Mouse (Mus musculus): Measurements from ENCODE around the gene Calhm5. TPM values are rescaled to one million over a fixed set of nuclear protein-coding genes. Genes with fewer than 3 reads are reported as not detected.

Gene Calhm5
- polyA plus RNA-seq, 1 experiment from 2014 or later = 2.4 TPM

GRCm38 (mm10) chr10:34128391-34128790 is 32.1 kb upstream of the Calhm5 start:
- DNase-seq (ENCODE audit: low spot score) (no peak), ATAC-seq (ENCODE audit: low FRiP score, low TSS enrichment) (no peak)
- Histone ChIP-seq H3K9me3 (ENCODE audit: control insufficient read depth, low read length) (no peaks in the 10 kb centered on the region), H3K36me3 (ENCODE audit: control insufficient read depth, insufficient read depth, low read length) (no peaks in the 10 kb centered on the region), H3K9ac (ENCODE audit: low read length) (no peak overlapping the region), H3K27ac (replicated peaks) (no peak overlapping the region), H3K4me2 (replicated peaks; ENCODE audit: low read depth) (peak overlapping the region; percentile 8; the same call in 1 of the 2 replicates), H3K4me3 (ENCODE audit: low read depth, low read length) (no peak overlapping the region), H3K27me3 (ENCODE audit: control insufficient read depth, insufficient read depth, low read length) (no peaks in the 10 kb centered on the region), H3K4me1 (replicated peaks; ENCODE audit: control insufficient read depth, insufficient read depth) (no peaks in the 10 kb centered on the region)
- no peak for TF ChIP-seq EP300 (optimal IDR thresholded peaks at IDR 0.05)
- no peak for TF ChIP-seq CTCF (IDR thresholded peaks at IDR 0.05; ENCODE audit: low read depth)
- WGBS = 62% methylated on average over 6 of the region's 6 CpGs

GRCm38 (mm10) chr10:34127392-34128378 is 31.4 kb upstream of the Calhm5 start, which contains the start of gene Calhm6:
Gene Calhm6 (minus strand): TSS chr10:34127984.
- peak within 1 kb of the TSS; percentile 53 for H3K9ac ChIP-seq (ENCODE audit: low read length)
- ATAC-seq (ENCODE audit: low FRiP score, low TSS enrichment) = peak; percentile 76
- whole genome bisulfite sequencing = 14% methylated on average over 44 of the region's 44 CpGs
- H3K27me3 ChIP-seq (ENCODE audit: control insufficient read depth, insufficient read depth, low read length) = no peaks in the 10 kb centered on the region
- no peaks in the 10 kb centered on the region for H3K36me3 ChIP-seq (ENCODE audit: control insufficient read depth, insufficient read depth, low read length)
- no peak within 1 kb of the TSS for H3K27ac ChIP-seq (replicated peaks)
- TF ChIP-seq EP300 (optimal IDR thresholded peaks at IDR 0.05) = no peak
- TF ChIP-seq CTCF (IDR thresholded peaks at IDR 0.05; ENCODE audit: low read depth) = no peak
- H3K4me3 ChIP-seq (ENCODE audit: low read depth, low read length) = peak within 1 kb of the TSS; percentile 47
- H3K4me2 ChIP-seq (replicated peaks; ENCODE audit: low read depth) = peak within 1 kb of the TSS; percentile 74
- no peaks in the 10 kb centered on the region for H3K4me1 ChIP-seq (replicated peaks; ENCODE audit: control insufficient read depth, insufficient read depth)
- DNase-seq (ENCODE audit: low spot score) = peak; percentile 42
- H3K9me3 ChIP-seq (ENCODE audit: control insufficient read depth, low read length) = no peaks in the 10 kb centered on the region

GRCm38 (mm10) chr10:34118421-34118820 is 22.1 kb upstream of the Calhm5 start:
- WGBS = 88% methylated on average over 2 of the region's 2 CpGs
- H3K4me3 ChIP-seq (ENCODE audit: low read depth, low read length) = no peak overlapping the region
- no peaks in the 10 kb centered on the region for H3K27me3 ChIP-seq (ENCODE audit: control insufficient read depth, insufficient read depth, low read length)
- no peaks in the 10 kb centered on the region for H3K4me1 ChIP-seq (replicated peaks; ENCODE audit: control insufficient read depth, insufficient read depth)
- no peak overlapping the region for H3K27ac ChIP-seq (replicated peaks)
- DNase-seq (ENCODE audit: low spot score) = no peak
- no peak overlapping the region for H3K4me2 ChIP-seq (replicated peaks; ENCODE audit: low read depth)
- H3K36me3 ChIP-seq (ENCODE audit: control insufficient read depth, insufficient read depth, low read length) = no peaks in the 10 kb centered on the region
- no peaks in the 10 kb centered on the region for H3K9me3 ChIP-seq (ENCODE audit: control insufficient read depth, low read length)
- no peak for TF ChIP-seq EP300 (optimal IDR thresholded peaks at IDR 0.05)
- TF ChIP-seq CTCF (IDR thresholded peaks at IDR 0.05; ENCODE audit: low read depth) = no peak
- no peak for ATAC-seq (ENCODE audit: low FRiP score, low TSS enrichment)
- H3K9ac ChIP-seq (ENCODE audit: low read length) = no peak overlapping the region

DNA sequence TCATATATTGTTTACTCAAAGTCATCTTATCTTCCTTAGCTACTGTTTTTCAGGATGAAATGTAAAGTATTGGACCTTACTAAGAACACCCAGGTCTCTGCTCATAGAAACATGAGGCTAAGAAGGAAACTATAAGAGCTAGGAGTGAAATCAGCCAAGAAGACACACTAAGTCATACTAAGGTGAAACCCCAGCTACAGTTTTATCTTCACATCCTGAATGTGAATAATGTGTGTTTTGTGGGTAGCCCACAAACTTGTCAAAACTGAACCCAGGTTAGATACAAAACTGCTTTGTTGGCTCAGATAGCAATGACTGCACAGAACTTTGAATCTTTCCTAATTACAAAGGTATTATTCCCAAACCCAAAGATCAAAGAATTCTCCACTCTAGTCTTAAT is 21.5 kb upstream of the Calhm5 start:
- Histone ChIP-seq H3K9me3 (ENCODE audit: control insufficient read depth, low read length) (no peaks in the 10 kb centered on the region), H3K4me3 (ENCODE audit: low read depth, low read length) (no peak overlapping the region), H3K27ac (replicated peaks) (no peak overlapping the region), H3K4me1 (replicated peaks; ENCODE audit: control insufficient read depth, insufficient read depth) (no peaks in the 10 kb centered on the region), H3K9ac (ENCODE audit: low read length) (no peak overlapping the region), H3K27me3 (ENCODE audit: control insufficient read depth, insufficient read depth, low read length) (no peaks in the 10 kb centered on the region), H3K4me2 (replicated peaks; ENCODE audit: low read depth) (no peak overlapping the region), H3K36me3 (ENCODE audit: control insufficient read depth, insufficient read depth, low read length) (no peaks in the 10 kb centered on the region)
- no peak for DNase-seq (ENCODE audit: low spot score)
- no peak for TF ChIP-seq CTCF (IDR thresholded peaks at IDR 0.05; ENCODE audit: low read depth)
- no peak for TF ChIP-seq EP300 (optimal IDR thresholded peaks at IDR 0.05)
- no peak for ATAC-seq (ENCODE audit: low FRiP score, low TSS enrichment)

DNA sequence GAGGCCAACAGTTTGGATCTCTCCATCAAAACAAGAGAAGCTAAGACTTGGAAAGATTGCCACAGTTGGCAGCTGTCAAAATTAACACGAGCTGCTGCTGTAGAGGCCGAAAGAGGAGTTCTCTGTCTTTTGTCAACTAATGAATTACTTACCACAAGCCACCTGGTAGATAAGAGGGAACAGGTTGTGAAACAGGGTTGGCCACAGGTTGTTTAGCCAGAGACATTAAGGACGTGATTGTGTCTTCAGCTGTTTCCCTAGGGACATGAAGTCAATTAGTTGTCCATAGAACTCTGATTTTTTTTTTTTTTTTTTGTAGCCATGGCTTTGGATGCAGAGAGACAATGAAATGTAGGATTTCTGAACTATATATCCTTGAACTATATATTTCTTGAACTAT is 20.8 kb upstream of the Calhm5 start:
- H3K4me2 ChIP-seq (replicated peaks; ENCODE audit: low read depth) = no peak overlapping the region
- no peaks in the 10 kb centered on the region for H3K36me3 ChIP-seq (ENCODE audit: control insufficient read depth, insufficient read depth, low read length)
- WGBS = 30% methylated on average over 3 of the region's 3 CpGs
- DNase-seq (ENCODE audit: low spot score) (no peak), ATAC-seq (ENCODE audit: low FRiP score, low TSS enrichment) (no peak)
- H3K9me3 ChIP-seq (ENCODE audit: control insufficient read depth, low read length) = no peaks in the 10 kb centered on the region
- no peak overlapping the region for H3K9ac ChIP-seq (ENCODE audit: low read length)
- no peak overlapping the region for H3K4me3 ChIP-seq (ENCODE audit: low read depth, low read length)
- no peaks in the 10 kb centered on the region for H3K4me1 ChIP-seq (replicated peaks; ENCODE audit: control insufficient read depth, insufficient read depth)
- no peaks in the 10 kb centered on the region for H3K27me3 ChIP-seq (ENCODE audit: control insufficient read depth, insufficient read depth, low read length)
- H3K27ac ChIP-seq (replicated peaks) = no peak overlapping the region
- TF ChIP-seq EP300 (optimal IDR thresholded peaks at IDR 0.05) (no peak), CTCF (IDR thresholded peaks at IDR 0.05; ENCODE audit: low read depth) (no peak)

All from stomach, postnatal 0 days (tissue).